Mouse (Mus musculus): ENCODE data around the gene Gm8257. TPM values are rescaled to one million over a fixed set of nuclear protein-coding genes. Genes with fewer than 3 reads are reported as not detected.
"Not testable (repeated sequence)": the region's sequence is repeated elsewhere in the genome, so short reads cannot be mapped to it uniquely, and the experiment has no call there.

Gene Gm8257
- polyA plus RNA-seq (2015; fragmentation: Nextera tagmentation; extraction: Ambion mirVana) = not detected in 2 replicates

GRCm38 (mm10) chr14:44706356-44706755 is at the start of gene Gm8257:
Gm8257 (minus strand) TSS chr14:44706456.
- not testable (repeated sequence) for H3K4me2 ChIP-seq (ENCODE audit: low read depth, low read length); H3K4me3 ChIP-seq (replicated peaks; ENCODE audit: low read length); H3K27me3 ChIP-seq (ENCODE audit: control insufficient read depth, insufficient read depth, low read length); H3K9ac ChIP-seq (ENCODE audit: low read length); H3K36me3 ChIP-seq (ENCODE audit: control insufficient read depth, insufficient read depth, low read length); ATAC-seq (ENCODE audit: insufficient read depth, low FRiP score); H3K9me3 ChIP-seq (replicated peaks; ENCODE audit: control insufficient read depth, low read length); H3K4me1 ChIP-seq (ENCODE audit: control insufficient read depth, insufficient read depth, low read length); H3K27ac ChIP-seq (ENCODE audit: low read length)
- WGBS = 77% methylated on average over 3 of the region's 3 CpGs

DNA sequence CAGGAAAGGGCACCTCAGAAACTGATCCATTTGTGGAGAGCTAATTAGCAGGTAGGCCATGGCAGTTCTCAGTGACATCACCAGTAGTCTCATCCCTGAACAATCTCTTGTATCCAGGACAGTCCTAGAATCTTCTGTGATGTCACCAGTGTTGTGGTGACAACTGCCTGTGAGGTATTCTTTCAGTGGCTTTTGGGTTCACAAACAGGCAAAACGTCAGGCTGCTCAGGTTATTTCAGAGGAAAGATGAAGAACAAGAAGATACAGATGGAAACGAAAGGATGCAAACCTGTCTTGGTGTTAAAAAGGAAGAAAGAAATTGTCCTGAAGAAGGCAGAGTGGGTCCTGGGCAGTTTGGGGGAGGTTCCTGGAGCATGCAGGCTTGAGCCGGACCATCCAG is 44.0 kb upstream of the Gm8257 start, which contains the start of gene Gm8267:
Gm8267 (minus strand) TSS at position 101 of the 400 bp plus-strand sequence.
- Histone ChIP-seq H3K9me3 (replicated peaks; ENCODE audit: control insufficient read depth, low read length) (no peaks in the 10 kb centered on the region), H3K27me3 (ENCODE audit: control insufficient read depth, insufficient read depth, low read length) (no peaks in the 10 kb centered on the region), H3K9ac (ENCODE audit: low read length) (no peak within 1 kb of the TSS), H3K4me2 (ENCODE audit: low read depth, low read length) (no peak within 1 kb of the TSS), H3K4me1 (ENCODE audit: control insufficient read depth, insufficient read depth, low read length) (no peaks in the 10 kb centered on the region), H3K27ac (ENCODE audit: low read length) (no peak within 1 kb of the TSS), H3K36me3 (ENCODE audit: control insufficient read depth, insufficient read depth, low read length) (no peaks in the 10 kb centered on the region), H3K4me3 (replicated peaks; ENCODE audit: low read length) (no peak within 1 kb of the TSS)
- 77% methylated on average over 3 of the region's 3 CpGs for WGBS
- no peak for ATAC-seq (ENCODE audit: insufficient read depth, low FRiP score)

DNA sequence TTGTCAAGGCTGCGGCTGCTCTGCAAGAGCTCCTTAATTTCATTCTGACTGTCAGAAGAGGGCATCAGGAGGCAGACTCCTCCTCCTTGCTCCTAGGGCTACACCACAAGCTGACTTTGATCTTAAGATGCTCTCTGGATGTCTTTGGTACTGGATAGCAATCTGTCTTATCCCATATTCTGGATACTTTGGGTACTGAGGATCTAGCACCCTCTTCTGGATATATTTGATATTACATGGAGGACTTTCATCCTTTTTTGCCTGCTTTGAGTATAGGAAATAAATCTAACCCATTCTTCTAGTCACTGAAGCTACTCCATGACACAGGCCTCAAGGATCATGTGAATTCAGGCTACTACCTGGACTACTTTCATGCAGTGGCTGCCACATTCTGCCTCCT is 36.5 kb upstream of the Gm8257 start:
- not testable (repeated sequence) for H3K4me1 ChIP-seq (ENCODE audit: control insufficient read depth, insufficient read depth, low read length); H3K9ac ChIP-seq (ENCODE audit: low read length); H3K9me3 ChIP-seq (replicated peaks; ENCODE audit: control insufficient read depth, low read length); H3K27me3 ChIP-seq (ENCODE audit: control insufficient read depth, insufficient read depth, low read length); ATAC-seq (ENCODE audit: insufficient read depth, low FRiP score); H3K27ac ChIP-seq (ENCODE audit: low read length); H3K4me2 ChIP-seq (ENCODE audit: low read depth, low read length); H3K36me3 ChIP-seq (ENCODE audit: control insufficient read depth, insufficient read depth, low read length); H3K4me3 ChIP-seq (replicated peaks; ENCODE audit: low read length)
- WGBS = 50% methylated on average over 1 of the region's 1 CpGs

DNA sequence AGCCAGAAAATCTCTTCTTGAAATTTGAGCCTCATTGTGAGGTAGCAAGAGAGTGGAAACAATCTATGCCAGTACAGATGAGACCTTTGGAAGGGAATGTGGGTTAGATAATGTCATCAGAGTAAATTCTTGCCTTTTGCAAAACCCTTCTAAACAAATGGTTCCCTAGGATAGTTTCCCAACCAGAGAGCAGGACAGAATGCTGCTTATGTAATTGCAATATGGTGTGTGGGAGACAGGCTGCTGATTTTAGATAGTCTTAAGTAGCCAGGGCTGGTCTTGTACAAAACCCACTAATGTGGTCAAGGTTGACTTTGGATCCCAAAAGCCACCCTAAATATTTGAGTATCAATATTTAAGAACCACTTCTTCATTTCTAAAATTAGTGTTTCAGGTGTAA is 24.5 kb upstream of the Gm8257 start:
- not testable (repeated sequence) for H3K36me3 ChIP-seq (ENCODE audit: control insufficient read depth, insufficient read depth, low read length); H3K4me3 ChIP-seq (replicated peaks; ENCODE audit: low read length); H3K4me2 ChIP-seq (ENCODE audit: low read depth, low read length); H3K9ac ChIP-seq (ENCODE audit: low read length); H3K27ac ChIP-seq (ENCODE audit: low read length); ATAC-seq (ENCODE audit: insufficient read depth, low FRiP score); H3K27me3 ChIP-seq (ENCODE audit: control insufficient read depth, insufficient read depth, low read length); H3K9me3 ChIP-seq (replicated peaks; ENCODE audit: control insufficient read depth, low read length); H3K4me1 ChIP-seq (ENCODE audit: control insufficient read depth, insufficient read depth, low read length)

GRCm38 (mm10) chr14:44627737-44628136 is 78.5 kb downstream of the Gm8257 start, which contains the start of gene Gm5624:
Gm5624 (minus strand) TSS chr14:44627938.
- not testable (repeated sequence) for H3K36me3 ChIP-seq (ENCODE audit: control insufficient read depth, insufficient read depth, low read length); H3K4me1 ChIP-seq (ENCODE audit: control insufficient read depth, insufficient read depth, low read length); H3K9ac ChIP-seq (ENCODE audit: low read length); H3K4me2 ChIP-seq (ENCODE audit: low read depth, low read length); H3K27ac ChIP-seq (ENCODE audit: low read length); ATAC-seq (ENCODE audit: insufficient read depth, low FRiP score); H3K27me3 ChIP-seq (ENCODE audit: control insufficient read depth, insufficient read depth, low read length); H3K4me3 ChIP-seq (replicated peaks; ENCODE audit: low read length); H3K9me3 ChIP-seq (replicated peaks; ENCODE audit: control insufficient read depth, low read length)
- WGBS = 76% methylated on average over 4 of the region's 4 CpGs

Other genes with a start within 250 kb of the Gm8257 start
- not detected in 2 replicates for gene BC061237, start 214.0 kb downstream of the Gm8257 start, polyA plus RNA-seq (2015; fragmentation: Nextera tagmentation; extraction: Ambion mirVana)
- not detected in 2 replicates for gene Gm17093, start 188.2 kb downstream of the Gm8257 start, polyA plus RNA-seq (2015; fragmentation: Nextera tagmentation; extraction: Ambion mirVana)
- gene Gm8247, start 123.3 kb downstream of the Gm8257 start, polyA plus RNA-seq (2015; fragmentation: Nextera tagmentation; extraction: Ambion mirVana) = not detected in 2 replicates
- gene Gm5624, start 78.5 kb downstream of the Gm8257 start, polyA plus RNA-seq (2015; fragmentation: Nextera tagmentation; extraction: Ambion mirVana) = not detected in 2 replicates
- not detected in 2 replicates for gene Gm8267, start 43.9 kb upstream of the Gm8257 start, polyA plus RNA-seq (2015; fragmentation: Nextera tagmentation; extraction: Ambion mirVana)
- gene Ptgdr, start 152.9 kb upstream of the Gm8257 start, polyA plus RNA-seq (2015; fragmentation: Nextera tagmentation; extraction: Ambion mirVana) = 0.84 and 0.85 TPM in 2 replicates

Measured in stomach, embryonic 16.5 days (tissue).